Mouse (Mus musculus): ENCODE measurements around the gene Deup1. TPM values are rescaled to one million over a fixed set of nuclear protein-coding genes. Genes with fewer than 3 reads are reported as not detected.

Gene Deup1
- polyA plus RNA-seq, 1 experiment from 2014 or later = 0.14 TPM

DNA sequence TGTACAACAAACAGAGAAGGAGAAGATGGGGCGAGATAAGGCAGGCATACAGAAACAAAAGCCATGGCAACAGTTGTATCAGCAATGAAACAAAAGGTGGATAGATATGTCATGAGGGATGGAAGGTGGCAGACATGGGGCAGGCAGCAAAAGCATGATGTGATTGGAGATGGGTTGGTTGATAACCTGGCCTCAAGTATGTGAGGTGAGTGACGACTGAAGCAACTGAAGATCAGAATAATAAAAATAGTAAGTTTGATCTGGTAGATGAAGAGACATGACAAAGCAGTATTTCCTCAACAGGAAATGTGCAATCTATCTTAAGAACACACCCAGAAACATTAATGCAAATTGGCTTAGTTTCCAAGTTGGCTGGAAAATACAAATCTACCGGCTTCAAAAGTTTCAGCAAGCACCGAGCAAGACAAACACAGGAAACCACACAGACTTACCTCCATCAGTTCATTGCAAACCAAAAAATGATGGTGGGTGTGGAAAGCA, 77.2 kb downstream of the Deup1 start:
- Histone ChIP-seq H3K27ac (replicated peaks) (no peak overlapping the region), H3K4me3 (no peak overlapping the region), H3K4me1 (replicated peaks) (no peaks in the 10 kb centered on the region), H3K4me2 (no peak overlapping the region), H3K27me3 (no peaks in the 10 kb centered on the region), H3K9me3 (no peaks in the 10 kb centered on the region), H3K9ac (no peak overlapping the region), H3K36me3 (no peaks in the 10 kb centered on the region)
- WGBS = 90% methylated on average over 4 of the region's 4 CpGs
- ATAC-seq (ENCODE audit: low read depth) = no peak

- no peaks in the 10 kb centered on the region for H3K36me3 ChIP-seq
- H3K4me2 ChIP-seq = no peak overlapping the region
- H3K4me1 ChIP-seq (replicated peaks) = no peaks in the 10 kb centered on the region
- 77% methylated on average over 5 of the region's 5 CpGs for WGBS
- H3K9me3 ChIP-seq = no peaks in the 10 kb centered on the region
- no peak overlapping the region for H3K4me3 ChIP-seq
- no peaks in the 10 kb centered on the region for H3K27me3 ChIP-seq
- no peak for ATAC-seq (ENCODE audit: low read depth)
- H3K27ac ChIP-seq (replicated peaks) = no peak overlapping the region
- no peak overlapping the region for H3K9ac ChIP-seq
Measured at GRCm38 (mm10) chr9:15541735-15542354, 85.9 kb downstream of the Deup1 start.

DNA sequence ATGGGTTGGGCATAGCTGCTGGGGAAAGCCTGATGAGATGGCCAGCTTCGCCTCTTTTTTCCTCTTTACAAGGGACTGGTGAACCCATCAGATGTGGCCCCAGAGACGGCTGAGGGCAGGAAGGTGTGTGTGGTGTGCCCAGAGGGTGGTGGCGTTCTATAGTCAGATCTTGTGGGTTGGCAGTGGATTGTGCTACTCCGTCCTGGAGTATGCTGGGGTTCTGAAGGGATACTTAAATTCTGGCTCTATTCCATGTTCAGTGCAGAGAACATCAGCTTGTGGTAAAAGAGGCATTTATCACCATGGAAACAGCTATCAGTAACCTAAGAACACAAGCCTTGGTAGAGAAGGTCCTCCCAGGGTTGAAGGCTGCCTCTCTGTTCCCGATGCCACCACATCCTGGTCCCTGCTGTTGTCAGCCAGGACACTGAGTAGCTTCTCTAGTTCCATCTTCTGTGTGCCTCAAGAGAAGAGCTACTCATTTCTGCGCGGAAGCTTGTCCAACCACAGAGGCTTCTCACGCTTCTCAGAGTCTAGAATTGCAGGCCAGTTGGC, 88.7 kb downstream of the Deup1 start:
- 0 out of 2 replicates have a peak, but pooled peaks cover 6% of the 10 kb centered on the region for H3K4me1 ChIP-seq (replicated peaks)
- no peaks in the 10 kb centered on the region for H3K36me3 ChIP-seq
- no peak overlapping the region for H3K4me2 ChIP-seq
- H3K9ac ChIP-seq = no peak overlapping the region
- 89% methylated on average over 8 of the region's 8 CpGs for WGBS
- H3K27ac ChIP-seq (replicated peaks) = no peak overlapping the region
- ATAC-seq (ENCODE audit: low read depth) = no peak
- H3K9me3 ChIP-seq = no peaks in the 10 kb centered on the region
- no peak overlapping the region for H3K4me3 ChIP-seq
- no peaks in the 10 kb centered on the region for H3K27me3 ChIP-seq

DNA sequence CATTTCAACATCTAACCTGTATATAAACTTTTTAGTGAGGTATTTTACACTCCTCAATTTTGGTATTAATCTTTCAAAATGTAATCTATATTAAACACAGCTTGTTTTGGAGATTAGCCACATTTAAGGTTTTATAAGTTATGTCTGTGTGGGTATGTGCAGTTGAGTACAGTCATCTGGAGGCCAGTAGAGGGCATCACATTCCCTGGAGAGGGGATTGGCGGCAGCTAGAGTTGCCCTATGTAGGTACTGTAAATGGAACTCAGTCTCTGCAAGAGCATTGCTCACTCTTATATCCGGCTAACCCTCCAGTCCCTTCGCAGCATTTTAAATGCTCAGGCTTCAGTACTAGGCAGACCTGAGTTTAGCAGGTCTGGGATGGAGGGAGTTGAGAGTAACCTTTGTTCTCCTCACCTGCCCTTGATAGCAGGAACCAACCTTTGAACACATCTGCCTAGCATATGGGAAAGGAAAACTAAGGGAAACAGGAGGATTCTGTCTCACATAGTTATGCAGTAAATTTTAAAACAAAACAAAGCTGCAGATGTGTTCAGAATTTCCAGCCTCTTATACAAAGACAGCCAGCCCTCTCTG, 90.2 kb downstream of the Deup1 start:
- no peak overlapping the region for H3K4me3 ChIP-seq
- no peaks in the 10 kb centered on the region for H3K36me3 ChIP-seq
- H3K9ac ChIP-seq = no peak overlapping the region
- ATAC-seq (ENCODE audit: low read depth) = no peak
- no peaks in the 10 kb centered on the region for H3K27me3 ChIP-seq
- no peak overlapping the region for H3K4me2 ChIP-seq
- H3K27ac ChIP-seq (replicated peaks) = no peak overlapping the region
- H3K4me1 ChIP-seq (replicated peaks) = peaks cover 15% of the 10 kb centered on the region
- no peaks in the 10 kb centered on the region for H3K9me3 ChIP-seq
- 88% methylated on average over 3 of the region's 3 CpGs for WGBS

- ATAC-seq (ENCODE audit: low read depth) = 0 out of 2 replicates have a peak, but pooled peaks have one; percentile 40
- no peak overlapping the region for H3K9ac ChIP-seq
- H3K9me3 ChIP-seq = no peaks in the 10 kb centered on the region
- no peak overlapping the region for H3K27ac ChIP-seq (replicated peaks)
- H3K4me1 ChIP-seq (replicated peaks) = peaks cover 15% of the 10 kb centered on the region
- H3K4me2 ChIP-seq = no peak overlapping the region
- H3K36me3 ChIP-seq = no peaks in the 10 kb centered on the region
- no peaks in the 10 kb centered on the region for H3K27me3 ChIP-seq
- no peak overlapping the region for H3K4me3 ChIP-seq
- WGBS = 89% methylated on average over 5 of the region's 5 CpGs
Measured at GRCm38 (mm10) chr9:15536861-15537426, 90.8 kb downstream of the Deup1 start.

- no peak overlapping the region for H3K4me3 ChIP-seq
- no peak overlapping the region for H3K9ac ChIP-seq
- H3K27ac ChIP-seq (replicated peaks) = no peak overlapping the region
- no peak overlapping the region for H3K4me2 ChIP-seq
- no peaks in the 10 kb centered on the region for H3K9me3 ChIP-seq
- H3K4me1 ChIP-seq (replicated peaks) = peaks cover 26% of the 10 kb centered on the region
- ATAC-seq (ENCODE audit: low read depth) = no peak
- no peaks in the 10 kb centered on the region for H3K27me3 ChIP-seq
- no peaks in the 10 kb centered on the region for H3K36me3 ChIP-seq
- WGBS = 45% methylated on average over 5 of the region's 5 CpGs
Measured at GRCm38 (mm10) chr9:15535418-15535817, 92.3 kb downstream of the Deup1 start.

DNA sequence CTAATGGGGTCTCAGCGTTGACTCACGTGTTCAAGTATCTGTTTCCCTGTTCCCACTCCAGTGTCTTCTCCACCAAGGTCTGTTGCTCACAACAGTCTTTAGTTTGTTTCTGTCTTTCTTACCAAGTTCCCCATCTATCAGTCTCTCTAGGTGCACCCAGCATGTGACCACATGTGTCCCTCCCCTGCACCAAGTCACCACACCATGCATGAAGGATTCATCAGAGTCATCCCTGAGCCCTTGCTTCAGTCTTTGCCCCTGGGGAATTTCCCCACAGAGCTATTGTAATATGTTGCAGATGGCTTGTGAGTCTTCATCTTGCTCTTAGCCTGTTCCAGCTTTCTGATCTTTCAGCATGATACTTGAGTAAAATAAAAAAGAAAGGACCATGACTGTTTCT, 93.6 kb downstream of the Deup1 start:
- no peak overlapping the region for H3K9ac ChIP-seq
- ATAC-seq (ENCODE audit: low read depth) = no peak
- H3K9me3 ChIP-seq = no peaks in the 10 kb centered on the region
- H3K27ac ChIP-seq (replicated peaks) = no peak overlapping the region
- no peaks in the 10 kb centered on the region for H3K27me3 ChIP-seq
- H3K36me3 ChIP-seq = no peaks in the 10 kb centered on the region
- H3K4me2 ChIP-seq = no peak overlapping the region
- WGBS = 97% methylated on average over 2 of the region's 2 CpGs
- no peak overlapping the region for H3K4me3 ChIP-seq
- peaks cover 39% of the 10 kb centered on the region for H3K4me1 ChIP-seq (replicated peaks)

DNA sequence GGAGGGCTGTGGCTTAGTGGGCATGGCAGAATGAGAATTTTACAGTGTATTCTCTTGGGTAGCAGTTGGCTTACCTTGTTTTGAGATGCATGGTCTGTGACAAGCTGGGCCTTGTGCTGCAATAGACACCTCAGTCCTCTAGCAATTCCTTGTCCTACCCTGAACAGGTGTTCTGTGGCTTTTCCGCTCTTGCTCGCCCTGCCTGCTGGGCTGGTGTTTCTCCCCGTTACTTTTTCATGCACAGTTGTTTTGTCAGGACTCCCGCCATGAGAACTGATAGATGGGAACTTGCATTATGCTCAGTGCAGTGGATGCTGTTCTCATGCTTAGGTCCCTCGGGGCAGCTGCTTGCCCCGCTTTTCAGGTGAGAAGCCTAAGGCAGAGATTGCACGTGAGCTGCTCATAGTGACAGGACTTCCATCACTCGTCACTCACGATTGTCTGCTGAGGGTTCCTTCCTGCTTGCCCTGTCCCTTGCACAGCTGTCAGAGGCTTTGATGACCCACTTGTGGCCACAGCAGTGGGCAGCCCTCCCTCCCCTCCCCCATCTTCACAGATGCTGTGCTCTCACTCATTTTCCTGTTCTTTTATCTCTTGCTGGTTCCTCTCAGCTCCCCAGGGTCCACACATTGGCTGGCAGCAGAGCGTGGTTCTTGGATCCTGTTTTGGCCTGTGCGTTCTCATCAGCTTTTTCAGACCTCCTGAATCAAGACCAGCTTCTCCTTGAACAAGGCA, 94.2 kb downstream of the Deup1 start:
- Histone ChIP-seq H3K36me3 (no peaks in the 10 kb centered on the region), H3K9ac (no peak overlapping the region), H3K4me2 (no peak overlapping the region), H3K4me1 (replicated peaks) (peaks cover 45% of the 10 kb centered on the region), H3K27me3 (no peaks in the 10 kb centered on the region), H3K4me3 (no peak overlapping the region), H3K27ac (replicated peaks) (no peak overlapping the region), H3K9me3 (no peaks in the 10 kb centered on the region)
- WGBS = 73% methylated on average over 11 of the region's 11 CpGs
- ATAC-seq (ENCODE audit: low read depth) = no peak

DNA sequence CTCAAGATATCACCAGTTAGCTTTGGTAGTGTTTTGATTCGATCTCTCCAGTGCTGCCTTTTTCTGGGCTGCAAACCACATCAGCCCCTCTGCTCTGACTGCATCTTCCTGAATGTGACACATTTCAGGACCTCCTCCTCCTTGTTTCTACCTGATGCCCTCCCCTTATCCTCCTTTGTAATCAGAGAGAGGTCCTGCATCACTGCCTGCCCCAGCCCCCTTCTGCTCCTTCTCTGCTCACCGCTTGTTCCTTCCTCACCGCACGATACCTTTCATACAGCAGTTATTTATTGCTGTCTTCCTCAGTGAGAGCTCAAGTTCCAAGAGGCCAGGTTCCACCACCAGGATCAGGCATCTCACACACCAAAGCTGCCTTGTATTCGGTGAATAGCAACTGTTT, 96.5 kb downstream of the Deup1 start:
- no peaks in the 10 kb centered on the region for H3K9me3 ChIP-seq
- 52% methylated on average over 5 of the region's 5 CpGs for WGBS
- H3K27ac ChIP-seq (replicated peaks) = no peak overlapping the region
- no peak for ATAC-seq (ENCODE audit: low read depth)
- H3K4me3 ChIP-seq = no peak overlapping the region
- H3K4me1 ChIP-seq (replicated peaks) = peaks cover 47% of the 10 kb centered on the region
- no peak overlapping the region for H3K4me2 ChIP-seq
- H3K9ac ChIP-seq = 0 out of 2 replicates have a peak overlapping the region, but pooled peaks have one; percentile 12
- H3K27me3 ChIP-seq = no peaks in the 10 kb centered on the region
- no peaks in the 10 kb centered on the region for H3K36me3 ChIP-seq

DNA sequence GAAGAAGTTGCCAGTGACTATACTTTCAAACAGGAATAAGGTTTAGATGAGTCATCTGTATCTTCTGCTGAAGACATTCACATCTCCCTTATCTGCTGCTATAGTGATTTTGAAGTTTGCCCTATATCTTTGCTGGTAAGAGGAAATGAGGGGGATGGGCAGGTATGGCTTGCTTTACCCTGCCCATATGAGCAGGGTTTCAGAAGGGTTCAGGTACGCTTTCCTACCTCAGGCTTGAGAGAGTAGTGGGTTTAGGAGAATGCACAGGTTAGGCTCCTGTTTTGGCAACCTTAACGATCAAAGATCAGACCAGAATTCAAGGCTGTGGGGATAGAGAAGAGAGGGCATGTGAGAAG, 97.8 kb downstream of the Deup1 start:
- ATAC-seq (ENCODE audit: low read depth) = no peak
- Histone ChIP-seq H3K4me1 (replicated peaks) (peaks cover 47% of the 10 kb centered on the region), H3K36me3 (no peaks in the 10 kb centered on the region), H3K27me3 (no peaks in the 10 kb centered on the region), H3K27ac (replicated peaks) (no peak overlapping the region), H3K9me3 (no peaks in the 10 kb centered on the region), H3K9ac (no peak overlapping the region), H3K4me3 (no peak overlapping the region), H3K4me2 (no peak overlapping the region)
- 96% methylated on average over 2 of the region's 2 CpGs for WGBS

DNA sequence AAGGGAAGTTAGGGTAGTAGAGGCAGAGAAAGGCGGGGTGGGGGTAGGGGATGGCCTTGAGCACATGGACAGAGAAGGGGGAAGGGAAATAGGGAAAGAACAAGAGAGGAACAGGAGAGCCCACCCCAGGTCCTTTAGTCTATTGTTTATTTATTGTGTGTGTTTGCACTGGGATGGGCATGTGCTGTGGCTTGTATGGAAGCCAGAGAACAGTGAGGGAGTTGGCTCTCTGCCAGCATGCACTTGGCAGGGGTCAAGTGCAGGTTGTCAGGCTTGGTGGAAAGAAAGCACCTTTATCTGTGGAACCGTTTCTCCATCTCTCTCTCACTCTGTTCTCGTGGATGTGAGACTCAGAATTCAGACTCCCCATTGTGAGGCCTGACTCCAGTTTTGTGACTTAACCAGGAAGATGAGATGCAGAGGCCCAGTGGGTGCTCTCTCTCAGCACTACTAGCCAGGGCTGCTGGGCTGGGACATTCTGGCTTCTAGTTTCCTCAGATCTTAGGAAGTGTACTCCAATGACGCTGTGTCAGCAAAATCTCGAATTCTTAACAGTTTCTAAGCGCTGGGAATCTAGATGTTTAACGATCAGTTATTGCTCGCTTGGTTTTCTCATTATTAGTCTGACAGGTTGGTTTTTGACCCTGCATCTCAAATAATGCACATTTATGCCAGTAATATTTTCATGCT, 98.3 kb downstream of the Deup1 start:
- ATAC-seq (ENCODE audit: low read depth) = no peak; the same call in 1 of the 2 replicates
- Histone ChIP-seq H3K4me3 (no peak overlapping the region), H3K27ac (replicated peaks) (no peak overlapping the region), H3K4me1 (replicated peaks) (peaks cover 45% of the 10 kb centered on the region), H3K9ac (no peak overlapping the region), H3K9me3 (no peaks in the 10 kb centered on the region), H3K27me3 (no peaks in the 10 kb centered on the region), H3K4me2 (no peak overlapping the region), H3K36me3 (no peaks in the 10 kb centered on the region)
- 61% methylated on average over 8 of the region's 8 CpGs for WGBS
